Mouse (Mus musculus): ENCODE measurements around the gene Mark3.

Mark3 gene

DNA sequence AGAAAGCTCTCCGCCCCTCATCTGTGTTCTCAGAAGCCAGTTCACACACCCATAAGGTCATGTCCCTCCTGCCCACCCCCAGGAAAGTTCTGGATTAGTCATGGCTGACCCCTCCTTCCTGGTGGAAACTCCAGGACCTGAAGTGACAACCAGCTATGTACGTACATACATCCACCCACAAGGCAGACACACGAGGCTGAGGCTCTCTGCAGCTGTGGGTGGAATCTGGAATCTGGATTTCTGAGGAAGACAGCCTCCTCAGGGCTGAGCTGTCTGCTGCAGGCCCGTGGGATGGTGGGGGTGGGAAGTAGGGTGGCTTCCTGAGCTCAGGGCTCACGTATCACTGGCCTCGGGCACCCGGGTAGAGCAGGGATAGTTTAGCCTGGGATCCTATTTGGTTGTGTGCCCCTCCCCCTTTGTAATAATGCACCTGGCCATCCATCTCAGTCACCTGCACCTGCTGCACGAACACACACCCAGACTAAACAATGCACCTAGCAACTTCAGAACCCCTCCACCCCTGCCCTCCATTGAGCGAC, 126.7 kb downstream of the Mark3 start:
- no peak for DNase-seq

DNA sequence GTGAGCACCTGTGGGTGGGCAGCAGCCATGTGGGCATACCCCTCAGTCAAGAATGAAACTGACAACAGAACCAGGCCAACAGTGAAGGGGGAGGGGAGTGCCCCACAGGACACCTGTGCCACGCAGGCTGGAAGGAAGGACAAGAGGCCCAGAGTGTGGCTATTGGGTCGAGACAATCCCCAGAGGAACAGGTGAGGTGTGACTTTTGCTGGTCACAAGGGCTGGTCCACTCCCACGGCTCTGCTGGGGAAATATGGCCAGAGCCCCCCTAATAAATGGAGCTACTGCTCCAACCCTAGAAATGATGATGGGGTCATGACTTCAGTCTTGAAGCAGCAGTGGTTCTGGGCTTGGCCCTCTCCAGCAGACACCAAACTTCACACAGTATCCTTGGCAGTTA, 129.0 kb downstream of the Mark3 start:
- DNase-seq, result no peak

DNA sequence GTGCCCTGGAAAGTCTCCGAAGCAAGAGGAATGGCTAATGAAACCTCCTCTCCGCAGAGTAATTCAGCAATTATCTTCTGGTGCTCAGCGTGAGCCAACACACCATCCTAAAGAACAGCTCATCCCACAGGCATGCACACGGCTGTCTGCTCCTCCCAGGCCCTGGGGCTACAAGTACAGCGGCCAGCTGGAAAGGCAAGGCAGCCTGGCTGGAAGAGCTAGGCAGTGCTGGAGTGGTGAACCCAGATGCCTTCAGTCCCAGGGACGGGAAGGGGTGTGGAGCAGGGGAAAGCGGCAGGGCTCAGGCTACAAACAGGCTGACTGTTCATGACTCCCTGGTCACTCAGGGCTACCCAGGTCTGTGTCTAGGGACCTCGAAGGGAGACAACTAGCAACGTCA, 130.3 kb downstream of the Mark3 start:
- peak; percentile 53 to 59 for DNase-seq

DNA sequence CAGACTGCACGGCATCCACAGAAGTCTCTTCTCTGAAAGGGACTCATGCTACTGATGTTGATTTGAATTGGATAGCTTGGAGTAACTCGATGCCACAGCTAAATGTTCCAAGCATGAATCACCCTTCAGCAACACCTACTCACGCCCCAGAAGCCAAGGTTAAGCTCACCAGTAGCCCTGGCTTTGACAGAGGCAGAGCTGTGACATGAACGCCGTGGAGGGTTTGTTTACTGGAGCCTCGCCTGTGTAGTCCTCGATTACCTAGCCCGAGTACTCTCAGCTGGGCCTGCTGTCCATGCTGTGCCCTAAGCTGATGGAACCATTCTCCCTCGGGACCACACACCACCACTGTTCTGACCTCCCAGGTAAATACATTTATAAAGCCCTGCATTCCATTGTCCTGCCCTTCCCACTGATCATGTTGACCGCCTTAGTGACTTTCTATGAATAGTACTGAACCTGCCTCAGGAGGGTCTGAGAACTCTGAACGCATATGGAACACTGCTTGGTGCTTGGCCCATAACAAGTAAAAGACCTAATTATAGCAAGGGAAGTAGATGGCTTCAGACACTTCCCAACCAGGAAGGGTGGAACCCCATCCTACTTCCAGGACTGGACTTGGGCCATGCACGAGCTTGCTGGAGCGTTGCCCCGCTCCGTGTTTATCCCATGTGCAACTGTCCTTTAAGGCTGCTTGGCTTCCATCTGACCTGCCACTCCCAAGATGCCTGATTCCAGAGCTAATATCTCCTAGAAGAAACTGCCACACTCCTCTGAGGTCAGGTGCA, 131.1 kb downstream of the Mark3 start:
- DNase-seq, result peak in 1 of 2 experiments; percentile 41
